Mouse (Mus musculus) kidney, adult 2 months (tissue): ENCODE data around the gene Nipal3.

ENCODE experiments used
- CTCF ChIP-seq: fragments of 200-500 bp; conservative IDR thresholded peaks from 2 replicates; pipeline ENCODE4 v1.5.1; 2011; ENCODE audit warnings: low read depth, mild to moderate bottlenecking, control low read depth, low read length, moderate library complexity, mixed read lengths; ENCODE audit not compliant: insufficient read depth, insufficient read length
- POLR2A ChIP-seq: fragments of 200-500 bp; IDR thresholded peaks from one replicate; pipeline ENCODE4 v1.6.1; 2011; ENCODE audit warnings: low read depth, low read length, control low read depth

DNA sequence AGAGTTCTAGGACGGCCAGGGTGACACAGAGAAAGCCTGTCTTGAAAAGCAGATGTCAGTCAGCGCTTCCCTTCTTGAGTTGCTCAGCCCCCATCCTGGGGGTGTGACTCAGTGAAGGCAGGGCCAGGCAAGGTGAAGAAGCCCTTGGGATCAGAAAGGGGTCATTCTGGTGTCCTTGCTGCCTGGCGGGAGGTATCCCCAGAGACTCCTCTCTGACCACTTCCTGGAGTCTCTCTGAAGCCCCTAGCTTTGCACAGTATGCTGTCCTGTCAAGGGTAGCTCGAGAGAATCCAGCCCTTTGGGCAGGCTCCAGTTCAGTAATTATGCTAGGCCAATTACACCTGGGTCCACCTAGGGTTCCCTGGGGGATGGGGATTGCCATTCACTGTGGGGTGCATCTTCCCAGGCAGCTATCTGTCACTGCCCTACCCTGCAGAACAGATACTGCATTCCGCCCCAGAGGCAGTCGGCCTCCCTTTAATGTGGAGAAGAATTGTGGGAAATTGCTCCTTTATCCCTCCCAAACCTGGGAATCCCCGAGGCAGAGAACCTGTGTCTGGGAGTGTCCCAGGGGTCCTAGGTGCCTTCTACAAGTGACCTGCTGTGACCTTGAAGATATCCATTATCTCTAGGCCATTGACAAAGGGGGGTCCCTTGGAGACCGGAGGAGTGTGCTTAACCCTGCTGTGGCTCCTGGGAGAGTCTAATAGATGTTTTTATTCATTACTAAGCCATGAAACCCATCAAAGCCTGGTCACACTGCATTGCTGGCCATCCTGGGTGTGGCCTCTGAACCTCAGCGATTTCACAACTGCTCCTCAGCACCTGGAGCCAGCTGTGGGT, 37.2 kb upstream of the Nipal3 start:
- TF ChIP-seq POLR2A (no peak), CTCF (no peak)
